Mouse (Mus musculus): ENCODE data around the gene Med4. TPM values are rescaled to one million over a fixed set of nuclear protein-coding genes. Genes with fewer than 3 reads are reported as not detected.

The Med4 gene
- total RNA-seq (2014; fragmentation: Nextera tagmentation) = 43.6 and 53.8 TPM in 2 replicates
- 83.0 and 85.5 TPM in 2 replicates for total RNA-seq (2017)

- ATAC-seq (replicated peaks; ENCODE audit: low FRiP score, low TSS enrichment, poor library complexity, severe bottlenecking) = peak; percentile 80
Observed at GRCm38 (mm10) chr14:73509765-73510423, at the start of gene Med4. Gene Med4 (plus strand): TSS chr14:73510025.

DNA sequence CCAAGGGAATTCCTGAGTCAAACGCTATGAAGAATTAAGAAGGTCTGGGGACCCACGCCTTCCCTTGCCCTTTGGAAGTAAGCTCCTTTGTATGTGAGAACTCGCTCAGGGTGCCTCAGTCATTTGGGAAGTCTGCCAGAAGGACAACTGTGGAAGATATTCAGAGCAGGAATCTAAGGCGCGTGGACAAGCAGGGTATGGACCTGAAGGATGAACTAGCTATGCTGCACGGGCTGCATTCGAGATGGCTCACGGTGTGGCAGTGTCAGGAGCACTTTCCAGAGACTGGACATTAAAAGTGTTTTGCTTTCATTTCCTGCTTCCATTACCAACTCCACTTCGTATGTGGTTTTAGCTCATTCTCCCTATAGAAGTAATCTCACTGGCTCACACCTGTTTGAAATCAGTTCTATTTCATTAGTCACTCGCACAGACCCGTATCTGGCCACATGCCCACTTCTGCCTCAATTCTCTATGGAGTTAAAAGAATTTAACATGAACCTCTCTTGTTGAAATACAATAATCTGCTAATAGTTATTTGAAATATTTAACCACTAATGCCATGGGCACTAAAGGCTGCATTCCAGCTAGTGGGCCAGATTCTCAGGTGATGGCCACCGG, 49.2 kb upstream of the Med4 start:
- no peak for ATAC-seq (replicated peaks; ENCODE audit: low FRiP score, low TSS enrichment, poor library complexity, severe bottlenecking)

- ATAC-seq (replicated peaks; ENCODE audit: low FRiP score, low TSS enrichment, poor library complexity, severe bottlenecking) = no peak
Observed at GRCm38 (mm10) chr14:73462211-73462610, 47.6 kb upstream of the Med4 start.

DNA sequence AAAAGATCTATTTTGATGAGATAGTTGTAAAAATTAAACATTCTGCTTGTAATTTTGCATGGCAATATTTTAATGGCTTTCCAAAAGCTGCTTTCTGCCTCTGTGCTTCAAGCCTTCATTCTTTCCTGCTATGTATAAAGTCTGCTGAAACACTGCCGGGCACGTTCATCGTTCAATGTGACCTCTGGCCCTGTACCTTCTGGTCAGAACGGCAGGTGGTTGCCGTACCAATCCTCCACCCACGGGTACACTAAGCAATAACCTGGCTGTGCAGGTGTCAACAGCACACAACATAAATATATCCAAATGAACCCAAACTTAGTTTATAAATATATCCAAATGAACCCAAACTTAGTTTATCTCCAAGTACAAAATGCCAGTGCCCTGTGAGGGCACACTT, 42.1 kb upstream of the Med4 start:
- no peak for ATAC-seq (replicated peaks; ENCODE audit: low FRiP score, low TSS enrichment, poor library complexity, severe bottlenecking)

- ATAC-seq (replicated peaks; ENCODE audit: low FRiP score, low TSS enrichment, poor library complexity, severe bottlenecking) = no peak
Observed at GRCm38 (mm10) chr14:73469506-73469905, 40.3 kb upstream of the Med4 start.

GRCm38 (mm10) chr14:73470593-73470992, 39.2 kb upstream of the Med4 start:
- no peak for ATAC-seq (replicated peaks; ENCODE audit: low FRiP score, low TSS enrichment, poor library complexity, severe bottlenecking)

GRCm38 (mm10) chr14:73472205-73472604, 37.6 kb upstream of the Med4 start:
- no peak for ATAC-seq (replicated peaks; ENCODE audit: low FRiP score, low TSS enrichment, poor library complexity, severe bottlenecking)

DNA sequence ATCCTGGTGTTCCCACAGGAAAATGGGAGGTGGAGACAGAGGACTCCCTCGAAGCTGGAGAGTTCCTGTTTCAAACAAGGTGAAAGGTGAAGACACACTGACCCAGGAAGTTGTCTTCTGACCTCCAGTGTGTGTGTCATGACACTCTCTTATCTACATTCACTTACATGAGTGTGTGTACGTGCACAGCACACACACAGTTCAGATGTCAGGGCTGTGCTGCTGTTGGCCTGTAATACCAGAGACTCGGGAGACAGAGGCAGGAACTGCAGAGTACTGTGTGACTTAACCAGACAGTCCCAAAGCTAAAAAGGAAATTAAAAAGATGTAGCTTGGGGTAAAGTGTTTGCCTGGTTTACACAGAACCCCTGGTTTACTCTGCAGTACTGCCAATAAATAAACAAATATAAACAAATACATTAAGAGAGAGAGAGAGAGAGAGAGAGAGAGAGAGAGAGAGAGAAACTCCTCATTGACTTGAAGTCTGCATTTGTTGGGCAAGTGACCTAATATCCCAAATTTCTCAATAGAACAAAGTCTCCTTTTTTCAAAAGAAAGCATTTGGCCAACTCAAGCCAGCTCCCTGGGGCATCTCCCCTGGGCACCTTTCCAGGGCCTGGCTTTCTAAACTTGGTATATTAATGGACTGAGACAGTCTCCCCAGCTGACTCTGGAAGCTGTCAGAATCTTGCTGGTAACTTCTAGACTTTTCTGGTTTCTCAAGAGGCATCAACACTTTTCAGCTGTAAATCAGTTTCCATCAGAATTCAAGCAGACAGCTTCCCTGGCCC, 36.0 kb upstream of the Med4 start:
- ATAC-seq (replicated peaks; ENCODE audit: low FRiP score, low TSS enrichment, poor library complexity, severe bottlenecking) = no peak

- peak; percentile 90 for ATAC-seq (replicated peaks; ENCODE audit: low FRiP score, low TSS enrichment, poor library complexity, severe bottlenecking)
Observed at GRCm38 (mm10) chr14:73474636-73475093, 35.2 kb upstream of the Med4 start.

GRCm38 (mm10) chr14:73475506-73475905, 34.3 kb upstream of the Med4 start:
- no peak for ATAC-seq (replicated peaks; ENCODE audit: low FRiP score, low TSS enrichment, poor library complexity, severe bottlenecking)

- no peak for ATAC-seq (replicated peaks; ENCODE audit: low FRiP score, low TSS enrichment, poor library complexity, severe bottlenecking)
Observed at GRCm38 (mm10) chr14:73476361-73476934, 33.4 kb upstream of the Med4 start.

GRCm38 (mm10) chr14:73477077-73477476, 32.7 kb upstream of the Med4 start:
- no peak for ATAC-seq (replicated peaks; ENCODE audit: low FRiP score, low TSS enrichment, poor library complexity, severe bottlenecking)

DNA sequence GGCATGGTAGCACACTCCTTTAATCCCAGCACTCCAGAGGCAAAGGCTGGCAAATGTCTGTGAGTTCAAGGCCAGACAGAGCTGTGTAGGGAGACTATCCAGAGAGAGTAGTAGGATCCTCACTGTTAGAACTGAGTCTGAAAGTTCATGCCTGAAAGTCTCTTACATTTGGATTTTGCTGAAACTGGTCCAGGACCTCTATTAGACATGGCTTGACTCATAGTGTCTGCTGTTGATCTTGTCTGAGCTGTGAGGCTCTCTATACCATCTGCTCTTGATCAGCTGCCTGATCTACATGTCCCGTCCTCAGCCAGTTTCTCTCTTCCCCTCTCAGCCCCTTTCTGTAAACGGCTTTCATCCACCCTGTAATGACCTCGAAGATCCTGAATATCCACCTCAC, 31.5 kb upstream of the Med4 start:
- no peak for ATAC-seq (replicated peaks; ENCODE audit: low FRiP score, low TSS enrichment, poor library complexity, severe bottlenecking)

GRCm38 (mm10) chr14:73479771-73480170, 30.1 kb upstream of the Med4 start:
- ATAC-seq (replicated peaks; ENCODE audit: low FRiP score, low TSS enrichment, poor library complexity, severe bottlenecking) = no peak

DNA sequence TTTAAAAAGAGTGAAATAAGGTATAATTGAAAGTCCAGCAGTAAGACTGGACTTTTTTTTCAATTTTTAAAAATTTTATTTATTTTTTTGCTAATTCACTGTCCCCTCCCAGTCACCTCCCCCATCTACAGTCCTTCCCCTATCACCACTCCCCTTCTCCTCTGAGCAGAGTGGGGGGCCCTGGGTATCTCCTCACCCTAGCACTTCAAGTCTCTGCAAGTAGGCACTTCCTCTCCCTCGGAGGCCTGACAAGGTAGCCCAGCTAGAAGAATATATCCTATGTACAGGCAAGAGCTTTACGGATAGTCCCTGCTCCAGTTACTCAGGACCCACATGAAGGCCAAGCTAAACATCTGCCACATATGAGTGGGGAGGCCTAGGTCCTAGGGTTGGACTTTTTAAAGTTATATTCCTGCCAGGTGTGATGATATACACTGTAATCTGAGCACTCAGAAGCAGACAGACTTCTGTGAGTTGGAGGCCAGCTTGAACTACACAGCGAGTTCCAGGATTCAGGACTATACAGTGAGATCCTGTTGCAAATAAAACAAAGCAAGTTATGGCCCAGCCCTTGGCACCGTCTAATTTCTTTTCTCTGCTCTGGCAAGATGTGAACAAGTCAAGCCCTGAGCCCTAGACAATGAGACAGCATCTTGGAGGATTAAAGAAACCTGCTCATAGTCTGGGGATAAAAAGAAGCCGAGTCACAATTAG, 26.2 kb upstream of the Med4 start:
- no peak for ATAC-seq (replicated peaks; ENCODE audit: low FRiP score, low TSS enrichment, poor library complexity, severe bottlenecking)

DNA sequence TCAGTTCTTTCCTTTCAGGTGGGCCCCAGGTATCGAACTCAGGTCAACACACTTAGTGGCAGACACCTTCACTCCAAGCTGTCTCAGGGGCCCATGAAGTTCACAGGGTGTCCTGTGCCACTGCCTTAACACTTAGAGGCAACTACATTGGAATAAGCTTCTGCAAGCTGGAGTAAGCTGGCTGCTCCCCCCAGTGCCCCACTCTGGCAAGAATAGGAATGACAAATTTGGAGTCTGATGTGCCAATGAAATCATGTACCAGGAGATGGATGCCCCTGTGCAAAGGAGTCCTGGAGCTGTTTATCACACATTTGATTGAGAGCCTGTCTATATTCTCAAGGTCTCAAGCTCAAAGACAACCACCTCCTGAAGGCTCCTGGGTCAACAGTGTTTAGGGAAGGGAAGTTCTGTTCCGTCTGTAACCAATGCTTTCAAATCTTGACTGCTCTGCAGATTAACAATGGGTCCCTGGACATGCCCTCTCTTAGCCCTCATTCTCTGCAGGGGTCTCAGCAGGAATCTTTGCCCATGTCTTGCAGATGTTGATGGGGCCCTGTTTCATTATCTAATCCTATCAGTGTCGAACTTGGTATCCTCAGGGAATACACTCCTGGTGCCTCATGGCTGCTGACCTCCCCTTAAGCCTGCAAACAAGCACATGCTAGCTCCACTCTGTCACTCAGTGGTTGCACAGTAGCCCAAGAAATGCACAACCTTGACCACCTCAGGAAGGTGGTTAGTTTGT, 25.3 kb upstream of the Med4 start:
- ATAC-seq (replicated peaks; ENCODE audit: low FRiP score, low TSS enrichment, poor library complexity, severe bottlenecking) = no peak

DNA sequence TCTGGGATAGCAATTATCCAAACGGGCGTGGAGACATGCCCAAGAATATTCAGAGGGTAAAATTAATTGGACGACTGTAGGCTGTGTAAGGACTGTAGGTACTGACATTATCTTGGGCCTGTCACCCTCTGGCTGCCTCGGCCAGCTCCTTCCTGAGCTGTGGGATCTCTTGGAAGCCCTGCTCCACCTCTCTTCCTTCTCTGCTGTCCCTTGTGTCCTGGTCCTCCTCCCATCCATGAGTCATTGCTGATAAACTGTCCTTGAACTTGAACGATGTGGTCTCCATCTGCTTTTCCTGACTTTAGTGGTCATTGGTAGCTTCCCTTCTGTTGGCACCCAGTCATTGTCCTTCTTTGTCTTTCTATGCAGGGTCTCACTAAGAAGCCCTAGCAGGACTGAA, 23.2 kb upstream of the Med4 start:
- ATAC-seq (replicated peaks; ENCODE audit: low FRiP score, low TSS enrichment, poor library complexity, severe bottlenecking) = no peak

GRCm38 (mm10) chr14:73493356-73493755, 16.5 kb upstream of the Med4 start:
- no peak for ATAC-seq (replicated peaks; ENCODE audit: low FRiP score, low TSS enrichment, poor library complexity, severe bottlenecking)

DNA sequence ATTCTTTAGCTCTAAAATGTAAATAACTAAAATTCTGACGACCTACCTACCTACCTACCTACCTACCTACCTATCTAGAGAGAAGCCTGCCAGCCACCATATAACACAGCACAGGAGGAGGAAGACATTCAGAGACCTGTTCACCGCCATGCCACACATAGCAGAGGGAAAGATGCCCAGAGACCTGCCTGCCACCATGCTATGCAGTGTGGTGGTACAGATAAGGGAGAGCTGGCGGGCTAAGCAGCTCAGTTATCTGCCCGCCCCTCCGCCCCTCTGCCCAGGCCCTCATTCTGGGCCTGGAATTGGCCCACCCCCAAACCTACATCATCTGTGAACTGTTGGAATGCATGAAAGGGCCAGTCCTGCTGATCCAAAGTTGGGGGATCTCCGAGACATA, 15.7 kb upstream of the Med4 start:
- ATAC-seq (replicated peaks; ENCODE audit: low FRiP score, low TSS enrichment, poor library complexity, severe bottlenecking) = peak; percentile 99
